25 mouse cellular contexts compared by ENCODE assay signal in genomic region chr19:4217855-4218254, GRCm38 (mm10). TPM values are rescaled to one million over a fixed set of nuclear protein-coding genes. Genes with fewer than 3 reads are reported as not detected.
A peak's percentile ranks its signal among the peaks of the same experiment; 100 is the strongest.
DNase-seq lines count a peak whose midpoint lies in the region; ATAC-seq and TF ChIP-seq lines count a peak whose summit lies in the region.
"Had no signal": no experiment of that assay in that cellular context is flagged by ENCODE, and none has a peak within 500 bp of the region (broad histone marks: within the 10 kb centered on the region; RNA-seq: fewer than 3 reads in every experiment).

No protein-coding gene starts in this region.

- H3K27ac ChIP-seq in midbrain, embryonic 11.5 days (ENCODE audit: low read depth, low read length), result no peak overlapping the region
- H3K27ac ChIP-seq in midbrain, postnatal 0 days (ENCODE audit: low read depth, low read length), result no peak overlapping the region
- peak overlapping the region; percentile 69; the same call in 1 of the 2 replicates for H3K27ac ChIP-seq in embryonic facial prominence, embryonic 14.5 days (replicated peaks; ENCODE audit: low read depth, low read length)
- H3K27ac ChIP-seq in limb, embryonic 12.5 days, result peak overlapping the region; percentile 64; the same call in 1 of the 2 replicates
- H3K27ac ChIP-seq in stomach, postnatal 0 days (replicated peaks), result peak overlapping the region; percentile 71
- no peak overlapping the region for H3K27ac ChIP-seq in kidney, embryonic 15.5 days
- H3K27ac ChIP-seq: hindbrain, embryonic 15.5 days; left cerebral cortex, adult 2 months; midbrain, embryonic 15.5 days had no signal

- H3K4me3 ChIP-seq in midbrain, embryonic 11.5 days (ENCODE audit: low read depth, low read length), result no peak overlapping the region
- H3K4me3 ChIP-seq in midbrain, postnatal 0 days (ENCODE audit: low read depth, low read length), result no peak overlapping the region
- no peak overlapping the region for H3K4me3 ChIP-seq in embryonic facial prominence, embryonic 14.5 days (ENCODE audit: low read depth, low read length)
- no peak overlapping the region for H3K4me3 ChIP-seq in limb, embryonic 12.5 days (replicated peaks)
- no peak overlapping the region for H3K4me3 ChIP-seq in stomach, postnatal 0 days (ENCODE audit: low read depth, low read length)
- no peak overlapping the region for H3K4me3 ChIP-seq in kidney, embryonic 15.5 days (replicated peaks)
- H3K4me3 ChIP-seq: heart, embryonic 12.5 days; hindbrain, embryonic 15.5 days; left cerebral cortex, adult 2 months; midbrain, embryonic 15.5 days had no signal

- peaks cover 22% of the 10 kb centered on the region for H3K4me1 ChIP-seq in midbrain, embryonic 11.5 days (ENCODE audit: control insufficient read depth, insufficient read depth, low read length)
- H3K4me1 ChIP-seq in midbrain, postnatal 0 days (ENCODE audit: insufficient read depth, low read length), result peaks cover 7% of the 10 kb centered on the region; the same call in 1 of the 2 replicates
- peaks cover 59% of the 10 kb centered on the region for H3K4me1 ChIP-seq in embryonic facial prominence, embryonic 14.5 days (ENCODE audit: control insufficient read depth, insufficient read depth, low read length)
- peaks cover 67% of the 10 kb centered on the region for H3K4me1 ChIP-seq in limb, embryonic 12.5 days (replicated peaks)
- peaks cover 19% of the 10 kb centered on the region for H3K4me1 ChIP-seq in stomach, postnatal 0 days (replicated peaks; ENCODE audit: control insufficient read depth, insufficient read depth)
- peaks cover 86% of the 10 kb centered on the region for H3K4me1 ChIP-seq in kidney, embryonic 15.5 days

- H3K9me3 ChIP-seq in midbrain, embryonic 11.5 days (ENCODE audit: control insufficient read depth, low read length), result no peaks in the 10 kb centered on the region
- H3K9me3 ChIP-seq in midbrain, postnatal 0 days (ENCODE audit: low read length), result no peaks in the 10 kb centered on the region
- H3K9me3 ChIP-seq in embryonic facial prominence, embryonic 14.5 days (ENCODE audit: control insufficient read depth, low read length), result no peaks in the 10 kb centered on the region
- no peaks in the 10 kb centered on the region for H3K9me3 ChIP-seq in limb, embryonic 12.5 days
- H3K9me3 ChIP-seq in stomach, postnatal 0 days (ENCODE audit: control insufficient read depth, low read length), result no peaks in the 10 kb centered on the region
- H3K9me3 ChIP-seq in kidney, embryonic 15.5 days (replicated peaks), result no peaks in the 10 kb centered on the region
- H3K9me3 ChIP-seq: heart, embryonic 12.5 days; hindbrain, embryonic 15.5 days; midbrain, embryonic 15.5 days had no signal

- WGBS in midbrain, embryonic 11.5 days, result 49% methylated on average over 3 of the region's 3 CpGs
- WGBS in midbrain, postnatal 0 days, result 42% methylated on average over 3 of the region's 3 CpGs
- 32% methylated on average over 3 of the region's 3 CpGs for WGBS in embryonic facial prominence, embryonic 14.5 days
- 29% methylated on average over 3 of the region's 3 CpGs for WGBS in limb, embryonic 12.5 days
- 30% methylated on average over 3 of the region's 3 CpGs for WGBS in stomach, postnatal 0 days
- 50% methylated on average over 3 of the region's 3 CpGs for WGBS in kidney, embryonic 15.5 days

- peak; percentile 57 for DNase-seq in midbrain, embryonic 11.5 days (ENCODE audit: low spot score, missing footprints)
- no peak for DNase-seq in midbrain, postnatal 0 days (ENCODE audit: low spot score)
- no peak for DNase-seq in embryonic facial prominence, embryonic 14.5 days (ENCODE audit: low spot score)
- peak; percentile 15 for DNase-seq in stomach, postnatal 0 days (ENCODE audit: low spot score)
- DNase-seq in layer of hippocampus, adult 18-20 months (ENCODE audit: low spot score in 2 of 2), result no peak
- DNase-seq: adrenal gland, postnatal 25 days; B cell, adult 2 months; cerebellum, adult 2 months; heart, postnatal 36 days; right cerebral cortex, adult 18-20 months had no signal

- ATAC-seq in midbrain, embryonic 11.5 days (ENCODE audit: low FRiP score), result no peak
- ATAC-seq in midbrain, postnatal 0 days (ENCODE audit: low FRiP score), result no peak
- no peak for ATAC-seq in embryonic facial prominence, embryonic 14.5 days (ENCODE audit: low read depth)
- ATAC-seq in limb, embryonic 12.5 days (ENCODE audit: insufficient number of reproducible peaks, insufficient read depth, low FRiP score, low TSS enrichment, low read depth), result no peak
- no peak for ATAC-seq in stomach, postnatal 0 days (ENCODE audit: low FRiP score, low TSS enrichment)
- no peak for ATAC-seq in kidney, embryonic 15.5 days (replicated peaks; ENCODE audit: low FRiP score)
- ATAC-seq: activated CD4-positive, CD25-positive, alpha-beta regulatory T cell, adult 4 months; lung, postnatal 0 days; midbrain, embryonic 15.5 days had no signal

- H3K9ac ChIP-seq in midbrain, embryonic 11.5 days (ENCODE audit: low read length), result no peak overlapping the region
- H3K9ac ChIP-seq in midbrain, postnatal 0 days (replicated peaks; ENCODE audit: low read length, poor library complexity, severe bottlenecking), result no peak overlapping the region
- H3K9ac ChIP-seq in embryonic facial prominence, embryonic 14.5 days (ENCODE audit: low read depth, low read length), result no peak overlapping the region
- no peak overlapping the region for H3K9ac ChIP-seq in limb, embryonic 12.5 days (replicated peaks)
- no peak overlapping the region for H3K9ac ChIP-seq in stomach, postnatal 0 days (ENCODE audit: low read length)
- H3K9ac ChIP-seq in kidney, embryonic 15.5 days, result no peak overlapping the region
- H3K9ac ChIP-seq: heart, embryonic 12.5 days; hindbrain, embryonic 15.5 days; midbrain, embryonic 15.5 days had no signal

- peaks cover 41% of the 10 kb centered on the region for H3K27me3 ChIP-seq in midbrain, embryonic 11.5 days (ENCODE audit: control insufficient read depth, insufficient read depth, low read length)
- H3K27me3 ChIP-seq in midbrain, postnatal 0 days (ENCODE audit: insufficient read depth, low read length), result peaks cover 32% of the 10 kb centered on the region
- no peaks in the 10 kb centered on the region for H3K27me3 ChIP-seq in embryonic facial prominence, embryonic 14.5 days (replicated peaks; ENCODE audit: control insufficient read depth, insufficient read depth, low read length)
- peaks cover 24% of the 10 kb centered on the region for H3K27me3 ChIP-seq in limb, embryonic 12.5 days
- no peaks in the 10 kb centered on the region; the same call in 1 of the 2 replicates for H3K27me3 ChIP-seq in stomach, postnatal 0 days (ENCODE audit: control insufficient read depth, insufficient read depth, low read length)
- H3K27me3 ChIP-seq in kidney, embryonic 15.5 days, result no peaks in the 10 kb centered on the region

- H3K4me2 ChIP-seq in midbrain, embryonic 11.5 days, result no peak overlapping the region
- no peak overlapping the region for H3K4me2 ChIP-seq in midbrain, postnatal 0 days (ENCODE audit: low read depth, low read length, poor library complexity, severe bottlenecking)
- peak overlapping the region; percentile 84; the same call in 1 of the 2 replicates for H3K4me2 ChIP-seq in embryonic facial prominence, embryonic 14.5 days (ENCODE audit: low read depth, low read length)
- peak overlapping the region; percentile 87 for H3K4me2 ChIP-seq in limb, embryonic 12.5 days
- H3K4me2 ChIP-seq in stomach, postnatal 0 days (replicated peaks; ENCODE audit: low read depth), result no peak overlapping the region; the same call in 1 of the 2 replicates
- H3K4me2 ChIP-seq in kidney, embryonic 15.5 days, result no peak overlapping the region
- H3K4me2 ChIP-seq: heart, embryonic 12.5 days; hindbrain, embryonic 15.5 days; midbrain, embryonic 15.5 days had no signal

- TF ChIP-seq EP300 in stomach, postnatal 0 days (optimal IDR thresholded peaks at IDR 0.05), result no peak

- no peak for TF ChIP-seq CTCF in midbrain, postnatal 0 days (IDR thresholded peaks at IDR 0.05)
- TF ChIP-seq CTCF in stomach, postnatal 0 days (IDR thresholded peaks at IDR 0.05; ENCODE audit: low read depth), result no peak

- H3K36me3 ChIP-seq in midbrain, embryonic 11.5 days (ENCODE audit: control insufficient read depth, insufficient read depth, low read length), result no peaks in the 10 kb centered on the region
- no peaks in the 10 kb centered on the region for H3K36me3 ChIP-seq in midbrain, postnatal 0 days (ENCODE audit: insufficient read depth, low read length)
- peaks cover 12% of the 10 kb centered on the region for H3K36me3 ChIP-seq in embryonic facial prominence, embryonic 14.5 days (ENCODE audit: control insufficient read depth, insufficient read depth, low read length)
- H3K36me3 ChIP-seq in limb, embryonic 12.5 days, result peaks cover 21% of the 10 kb centered on the region
- no peaks in the 10 kb centered on the region for H3K36me3 ChIP-seq in stomach, postnatal 0 days (ENCODE audit: control insufficient read depth, insufficient read depth, low read length)
- H3K36me3 ChIP-seq in kidney, embryonic 15.5 days, result peaks cover 7% of the 10 kb centered on the region; the same call in 1 of the 2 replicates
- H3K36me3 ChIP-seq: heart, embryonic 12.5 days; hindbrain, embryonic 15.5 days; midbrain, embryonic 15.5 days had no signal

RNA-seq across cellular contexts. Expression of gene AC109138.7, which starts 3.7 kb away (rescaled TPM):
- not detected in 2 replicates for polyA plus RNA-seq in midbrain, embryonic 11.5 days (2014; fragmentation: Nextera tagmentation; extraction: Ambion mirVana)
- not detected in 2 replicates for total RNA-seq in midbrain, postnatal 0 days (2014; rRNA removed)
- not detected in 2 replicates for polyA plus RNA-seq in midbrain, postnatal 0 days (2015; fragmentation: Nextera tagmentation; extraction: Ambion mirVana)
- polyA plus RNA-seq in embryonic facial prominence, embryonic 14.5 days (2014; fragmentation: Nextera tagmentation; extraction: Ambion mirVana), result not detected in 2 replicates
- polyA plus RNA-seq in limb, embryonic 12.5 days (2016; fragmentation: Nextera tagmentation; extraction: Ambion mirVana), result not detected in 2 replicates
- polyA plus RNA-seq in stomach, postnatal 0 days (2015; fragmentation: Nextera tagmentation; extraction: Ambion mirVana), result not detected in 2 replicates
- total RNA-seq in layer of hippocampus, adult 18-20 months (2021), result not detected
- polyA plus RNA-seq in kidney, embryonic 15.5 days (2015; fragmentation: Nextera tagmentation; extraction: Ambion mirVana), result not detected in 2 replicates
- total RNA-seq: adrenal gland, postnatal 25 days; gastrocnemius, postnatal 4 days; heart, postnatal 36 days; layer of hippocampus, adult 8-10 months; left cerebral cortex, adult 2 months; liver, adult 2 months; megakaryocyte, adult 5-6 weeks had no signal
- polyA plus RNA-seq: activated CD4-positive, CD25-positive, alpha-beta regulatory T cell, adult 4 months; forebrain, embryonic 11.5 days; heart, embryonic 12.5 days; hindbrain, embryonic 15.5 days; kidney, embryonic 14.5 days; liver, adult 2 months; lung, postnatal 0 days; midbrain, embryonic 15.5 days; neural tube, embryonic 11.5 days had no signal

RNA-seq across cellular contexts. Expression of gene Clcf1, which starts 3.8 kb away (rescaled TPM):
- polyA plus RNA-seq in midbrain, embryonic 11.5 days (2014; fragmentation: Nextera tagmentation; extraction: Ambion mirVana), result 0.31 and 0.32 TPM in 2 replicates
- 0.99 and 1.2 TPM in 2 replicates for total RNA-seq in midbrain, postnatal 0 days (2014; rRNA removed)
- polyA plus RNA-seq in midbrain, postnatal 0 days (2015; fragmentation: Nextera tagmentation; extraction: Ambion mirVana), result 0.28 and 0.44 TPM in 2 replicates
- polyA plus RNA-seq in embryonic facial prominence, embryonic 14.5 days (2014; fragmentation: Nextera tagmentation; extraction: Ambion mirVana), result 6.0 and 6.3 TPM in 2 replicates
- 8.6 and 9.1 TPM in 2 replicates for polyA plus RNA-seq in limb, embryonic 12.5 days (2016; fragmentation: Nextera tagmentation; extraction: Ambion mirVana)
- 3.2 and 3.6 TPM in 2 replicates for polyA plus RNA-seq in stomach, postnatal 0 days (2015; fragmentation: Nextera tagmentation; extraction: Ambion mirVana)
- total RNA-seq in layer of hippocampus, adult 18-20 months (2021), result under 1 TPM; 0.38 to 0.57 TPM
- 5.1 and 6.8 TPM in 2 replicates for polyA plus RNA-seq in kidney, embryonic 15.5 days (2015; fragmentation: Nextera tagmentation; extraction: Ambion mirVana)

RNA-seq across cellular contexts. Expression of gene Pold4, which starts 13.8 kb away (rescaled TPM):
- polyA plus RNA-seq in midbrain, embryonic 11.5 days (2014; fragmentation: Nextera tagmentation; extraction: Ambion mirVana), result 12.2 and 12.6 TPM in 2 replicates
- 20.9 and 37.7 TPM in 2 replicates for total RNA-seq in midbrain, postnatal 0 days (2014; rRNA removed)
- 20.8 and 26.8 TPM in 2 replicates for polyA plus RNA-seq in midbrain, postnatal 0 days (2015; fragmentation: Nextera tagmentation; extraction: Ambion mirVana)
- polyA plus RNA-seq in embryonic facial prominence, embryonic 14.5 days (2014; fragmentation: Nextera tagmentation; extraction: Ambion mirVana), result 28.1 and 31.3 TPM in 2 replicates
- 13.8 and 16.2 TPM in 2 replicates for polyA plus RNA-seq in limb, embryonic 12.5 days (2016; fragmentation: Nextera tagmentation; extraction: Ambion mirVana)
- 42.8 and 45.0 TPM in 2 replicates for polyA plus RNA-seq in stomach, postnatal 0 days (2015; fragmentation: Nextera tagmentation; extraction: Ambion mirVana)
- total RNA-seq in layer of hippocampus, adult 18-20 months (2021), result 10 to 100 TPM; 14.4 to 16.5 TPM
- polyA plus RNA-seq in kidney, embryonic 15.5 days (2015; fragmentation: Nextera tagmentation; extraction: Ambion mirVana), result 23.2 and 27.4 TPM in 2 replicates

RNA-seq across cellular contexts. Expression of gene Rad9a, which starts 16.4 kb away (rescaled TPM):
- polyA plus RNA-seq in midbrain, embryonic 11.5 days (2014; fragmentation: Nextera tagmentation; extraction: Ambion mirVana), result 42.4 and 43.5 TPM in 2 replicates
- total RNA-seq in midbrain, postnatal 0 days (2014; rRNA removed), result 18.0 and 22.8 TPM in 2 replicates
- 14.7 and 17.0 TPM in 2 replicates for polyA plus RNA-seq in midbrain, postnatal 0 days (2015; fragmentation: Nextera tagmentation; extraction: Ambion mirVana)
- 28.9 and 32.4 TPM in 2 replicates for polyA plus RNA-seq in embryonic facial prominence, embryonic 14.5 days (2014; fragmentation: Nextera tagmentation; extraction: Ambion mirVana)
- polyA plus RNA-seq in limb, embryonic 12.5 days (2016; fragmentation: Nextera tagmentation; extraction: Ambion mirVana), result 38.4 and 44.9 TPM in 2 replicates
- 11.0 and 11.3 TPM in 2 replicates for polyA plus RNA-seq in stomach, postnatal 0 days (2015; fragmentation: Nextera tagmentation; extraction: Ambion mirVana)
- total RNA-seq in layer of hippocampus, adult 18-20 months (2021), result 1 to 10 TPM; 7.9 to 9.6 TPM
- 37.2 and 38.2 TPM in 2 replicates for polyA plus RNA-seq in kidney, embryonic 15.5 days (2015; fragmentation: Nextera tagmentation; extraction: Ambion mirVana)

RNA-seq across cellular contexts. Expression of gene Ppp1ca, which starts 26.0 kb away (rescaled TPM):
- polyA plus RNA-seq in midbrain, embryonic 11.5 days (2014; fragmentation: Nextera tagmentation; extraction: Ambion mirVana), result 874 and 929 TPM in 2 replicates
- total RNA-seq in midbrain, postnatal 0 days (2014; rRNA removed), result 535 and 592 TPM in 2 replicates
- polyA plus RNA-seq in midbrain, postnatal 0 days (2015; fragmentation: Nextera tagmentation; extraction: Ambion mirVana), result 510 and 531 TPM in 2 replicates
- 744 and 800 TPM in 2 replicates for polyA plus RNA-seq in embryonic facial prominence, embryonic 14.5 days (2014; fragmentation: Nextera tagmentation; extraction: Ambion mirVana)
- polyA plus RNA-seq in limb, embryonic 12.5 days (2016; fragmentation: Nextera tagmentation; extraction: Ambion mirVana), result 834 and 845 TPM in 2 replicates
- 497 and 506 TPM in 2 replicates for polyA plus RNA-seq in stomach, postnatal 0 days (2015; fragmentation: Nextera tagmentation; extraction: Ambion mirVana)
- 100 to 1,000 TPM; 268 TPM for total RNA-seq in layer of hippocampus, adult 18-20 months (2021)
- 953 and 971 TPM in 2 replicates for polyA plus RNA-seq in kidney, embryonic 15.5 days (2015; fragmentation: Nextera tagmentation; extraction: Ambion mirVana)

Comparison
In these comparisons a context has a peak if more than half of its experiments do, and no peak if none do; other contexts are left out.
1. DNase-seq: peak in midbrain, embryonic 11.5 days (single experiment) and stomach, postnatal 0 days (single experiment); none in midbrain, postnatal 0 days (single experiment), embryonic facial prominence, embryonic 14.5 days (single experiment) and layer of hippocampus, adult 18-20 months (0 of 2).
2. H3K27ac ChIP-seq: peak in embryonic facial prominence, embryonic 14.5 days (single experiment), limb, embryonic 12.5 days (single experiment) and stomach, postnatal 0 days (single experiment); none in midbrain, embryonic 11.5 days (single experiment), midbrain, postnatal 0 days (single experiment) and kidney, embryonic 15.5 days (single experiment).
3. H3K4me2 ChIP-seq: peak in embryonic facial prominence, embryonic 14.5 days (single experiment) and limb, embryonic 12.5 days (single experiment); none in midbrain, embryonic 11.5 days (single experiment), midbrain, postnatal 0 days (single experiment), stomach, postnatal 0 days (single experiment) and kidney, embryonic 15.5 days (single experiment).